Mouse (Mus musculus): Measurements from ENCODE around the gene Wipi2. TPM values are rescaled to one million over a fixed set of nuclear protein-coding genes. Genes with fewer than 3 reads are reported as not detected.
A peak's percentile ranks its signal among the peaks of the same experiment; 100 is the strongest.

The Wipi2 gene
- polyA plus RNA-seq, 1 experiment from 2014 or later = 18.6 TPM

DNA sequence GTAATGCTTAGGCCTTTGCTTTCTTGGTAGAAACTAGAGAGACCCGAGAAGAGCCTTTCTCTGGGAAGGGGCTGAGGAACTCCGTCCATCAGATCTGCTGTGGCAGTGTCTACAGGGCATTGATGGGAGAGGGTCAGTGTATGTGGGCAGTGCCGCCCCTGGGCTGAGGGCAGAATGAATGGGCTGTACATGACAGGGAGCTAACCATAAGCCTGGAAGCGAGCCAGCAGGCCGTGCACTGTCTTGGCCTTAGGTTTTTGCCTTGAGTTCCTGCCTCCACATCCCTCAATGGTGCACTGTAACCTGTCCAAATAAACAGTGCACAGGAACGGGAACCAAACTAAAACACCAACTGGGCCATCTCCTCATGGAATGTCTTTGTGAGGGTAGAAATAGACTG, 30.8 kb upstream of the Wipi2 start:
- ATAC-seq (no peak), DNase-seq (no peak)
- 63% methylated on average over 6 of the region's 6 CpGs for WGBS (ENCODE audit: insufficient replicate concordance)
- H3K9me3 ChIP-seq (ENCODE audit: low read length) = no peaks in the 10 kb centered on the region
- no peak overlapping the region for H3K9ac ChIP-seq (replicated peaks)
- H3K4me2 ChIP-seq (ENCODE audit: low read depth, low read length) = no peak overlapping the region
- H3K27me3 ChIP-seq (ENCODE audit: insufficient read depth, low read length) = no peaks in the 10 kb centered on the region
- H3K4me1 ChIP-seq (ENCODE audit: insufficient read depth) = peaks cover 3% of the 10 kb centered on the region; the same call in 1 of the 2 replicates
- H3K4me3 ChIP-seq (ENCODE audit: low read depth, low read length) = no peak overlapping the region
- H3K27ac ChIP-seq (ENCODE audit: low read depth) = no peak overlapping the region
- TF ChIP-seq EP300 (IDR thresholded peaks at IDR 0.05; ENCODE audit: low read depth) (no peak), CTCF (IDR thresholded peaks at IDR 0.05; ENCODE audit: low read depth) (no peak)
- no peaks in the 10 kb centered on the region for H3K36me3 ChIP-seq (replicated peaks; ENCODE audit: insufficient read depth, low read length)

DNA sequence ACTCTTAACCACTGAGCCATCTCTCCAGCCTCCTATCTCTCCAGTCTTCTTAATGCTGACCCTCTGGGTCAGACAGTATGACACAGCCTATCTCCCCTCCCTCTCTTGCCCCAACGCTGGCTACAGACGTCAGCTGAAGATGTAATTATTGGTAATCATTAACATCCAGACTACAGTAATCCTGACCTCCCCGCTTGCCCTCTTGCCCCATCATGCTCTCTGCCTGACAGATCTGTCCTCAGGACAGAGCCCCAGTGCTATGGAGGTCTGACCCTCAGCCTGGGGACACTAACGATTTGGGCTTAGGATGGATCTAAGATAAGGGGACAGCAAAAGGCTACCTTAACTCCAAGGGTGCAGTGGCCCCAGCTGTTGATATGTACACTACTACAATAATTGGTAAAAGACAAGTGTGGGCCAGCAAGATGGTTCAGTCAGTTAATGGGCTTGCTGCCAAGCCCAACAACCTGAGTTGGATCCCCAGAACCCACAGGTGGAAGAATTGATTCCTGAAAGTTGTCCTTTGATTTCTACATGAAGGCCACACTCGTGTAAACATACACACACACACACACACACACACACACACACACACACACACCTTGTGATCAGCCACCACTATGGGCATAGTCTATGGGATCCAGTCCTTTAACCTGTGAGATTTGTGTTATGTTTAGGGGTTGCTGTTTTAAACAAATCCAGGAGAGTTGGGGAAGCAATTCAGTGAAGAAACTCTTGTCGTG, 29.7 kb upstream of the Wipi2 start:
- H3K9me3 ChIP-seq (ENCODE audit: low read length) = no peaks in the 10 kb centered on the region
- ATAC-seq (peak; percentile 96), DNase-seq (peak; percentile 57)
- H3K27me3 ChIP-seq (ENCODE audit: insufficient read depth, low read length) = no peaks in the 10 kb centered on the region
- peaks cover 3% of the 10 kb centered on the region; the same call in 1 of the 2 replicates for H3K4me1 ChIP-seq (ENCODE audit: insufficient read depth)
- 63% methylated on average over 6 of the region's 6 CpGs for WGBS (ENCODE audit: insufficient replicate concordance)
- TF ChIP-seq CTCF (IDR thresholded peaks at IDR 0.05; ENCODE audit: low read depth) (no peak), EP300 (IDR thresholded peaks at IDR 0.05; ENCODE audit: low read depth) (no peak)
- H3K4me3 ChIP-seq (ENCODE audit: low read depth, low read length) = no peak overlapping the region
- H3K27ac ChIP-seq (ENCODE audit: low read depth) = peak overlapping the region; percentile 56
- no peak overlapping the region for H3K9ac ChIP-seq (replicated peaks)
- no peaks in the 10 kb centered on the region for H3K36me3 ChIP-seq (replicated peaks; ENCODE audit: insufficient read depth, low read length)
- 0 out of 2 replicates have a peak overlapping the region, but pooled peaks have one; percentile 30 for H3K4me2 ChIP-seq (ENCODE audit: low read depth, low read length)

DNA sequence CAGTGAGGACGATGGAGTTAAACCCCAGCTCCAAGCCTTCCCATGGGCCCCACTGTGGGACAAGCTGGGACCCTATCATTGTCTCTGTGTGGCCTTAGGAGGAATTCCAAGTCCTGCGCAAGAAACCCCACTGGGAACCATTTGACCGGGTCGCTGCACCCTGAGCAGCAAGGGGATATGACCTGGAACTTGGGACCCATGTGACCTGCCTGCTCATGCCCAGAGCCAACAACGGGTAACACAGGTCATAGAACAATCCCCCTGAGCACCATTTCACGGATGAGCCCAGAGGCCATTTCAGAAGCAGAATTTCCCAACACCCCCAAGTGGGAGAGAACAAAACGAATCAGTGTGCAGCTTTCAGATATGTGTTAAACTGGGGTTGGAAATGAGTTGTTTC, 23.1 kb upstream of the Wipi2 start:
- ATAC-seq = peak; percentile 66
- no peak overlapping the region for H3K4me2 ChIP-seq (ENCODE audit: low read depth, low read length)
- no peak overlapping the region for H3K9ac ChIP-seq (replicated peaks)
- no peak overlapping the region for H3K4me3 ChIP-seq (ENCODE audit: low read depth, low read length)
- no peaks in the 10 kb centered on the region for H3K36me3 ChIP-seq (replicated peaks; ENCODE audit: insufficient read depth, low read length)
- 65% methylated on average over 7 of the region's 7 CpGs for WGBS (ENCODE audit: insufficient replicate concordance)
- peak overlapping the region; percentile 49 for H3K27ac ChIP-seq (ENCODE audit: low read depth)
- H3K4me1 ChIP-seq (ENCODE audit: insufficient read depth) = peaks cover 13% of the 10 kb centered on the region
- no peak for DNase-seq
- no peak for TF ChIP-seq CTCF (IDR thresholded peaks at IDR 0.05; ENCODE audit: low read depth)
- no peak for TF ChIP-seq EP300 (IDR thresholded peaks at IDR 0.05; ENCODE audit: low read depth)
- peaks cover 12% of the 10 kb centered on the region; the same call in 1 of the 2 replicates for H3K27me3 ChIP-seq (ENCODE audit: insufficient read depth, low read length)
- H3K9me3 ChIP-seq (ENCODE audit: low read length) = no peaks in the 10 kb centered on the region

DNA sequence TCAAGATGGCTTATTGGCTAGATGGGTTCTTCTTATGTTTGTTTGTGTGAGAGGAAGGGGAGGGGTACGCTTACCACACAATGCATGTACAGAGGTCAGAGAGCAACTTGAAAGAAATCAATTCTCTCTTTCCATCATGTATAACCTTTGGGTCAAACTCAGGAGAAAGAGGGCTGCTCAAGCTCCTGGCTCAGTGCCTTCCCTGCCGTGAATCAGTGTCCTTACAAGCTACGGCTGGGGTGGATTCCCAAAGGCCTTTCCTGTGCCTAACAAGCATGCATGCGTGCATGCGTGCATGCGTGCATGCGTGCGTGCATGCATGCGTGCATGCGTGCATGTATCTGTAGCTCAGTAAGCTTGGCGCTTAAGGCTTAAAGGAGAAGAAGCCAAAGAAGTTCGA, 22.2 kb upstream of the Wipi2 start:
- WGBS (ENCODE audit: insufficient replicate concordance) = 78% methylated on average over 12 of the region's 12 CpGs
- no peak for TF ChIP-seq CTCF (IDR thresholded peaks at IDR 0.05; ENCODE audit: low read depth)
- TF ChIP-seq EP300 (IDR thresholded peaks at IDR 0.05; ENCODE audit: low read depth) = no peak
- Histone ChIP-seq H3K27ac (ENCODE audit: low read depth) (0 out of 2 replicates have a peak overlapping the region, but pooled peaks have one; percentile 49), H3K36me3 (replicated peaks; ENCODE audit: insufficient read depth, low read length) (no peaks in the 10 kb centered on the region), H3K9ac (replicated peaks) (no peak overlapping the region), H3K4me1 (ENCODE audit: insufficient read depth) (peaks cover 13% of the 10 kb centered on the region), H3K4me3 (ENCODE audit: low read depth, low read length) (no peak overlapping the region), H3K4me2 (ENCODE audit: low read depth, low read length) (no peak overlapping the region), H3K9me3 (ENCODE audit: low read length) (no peaks in the 10 kb centered on the region), H3K27me3 (ENCODE audit: insufficient read depth, low read length) (peaks cover 16% of the 10 kb centered on the region; the same call in 1 of the 2 replicates)
- ATAC-seq = no peak
- no peak for DNase-seq

DNA sequence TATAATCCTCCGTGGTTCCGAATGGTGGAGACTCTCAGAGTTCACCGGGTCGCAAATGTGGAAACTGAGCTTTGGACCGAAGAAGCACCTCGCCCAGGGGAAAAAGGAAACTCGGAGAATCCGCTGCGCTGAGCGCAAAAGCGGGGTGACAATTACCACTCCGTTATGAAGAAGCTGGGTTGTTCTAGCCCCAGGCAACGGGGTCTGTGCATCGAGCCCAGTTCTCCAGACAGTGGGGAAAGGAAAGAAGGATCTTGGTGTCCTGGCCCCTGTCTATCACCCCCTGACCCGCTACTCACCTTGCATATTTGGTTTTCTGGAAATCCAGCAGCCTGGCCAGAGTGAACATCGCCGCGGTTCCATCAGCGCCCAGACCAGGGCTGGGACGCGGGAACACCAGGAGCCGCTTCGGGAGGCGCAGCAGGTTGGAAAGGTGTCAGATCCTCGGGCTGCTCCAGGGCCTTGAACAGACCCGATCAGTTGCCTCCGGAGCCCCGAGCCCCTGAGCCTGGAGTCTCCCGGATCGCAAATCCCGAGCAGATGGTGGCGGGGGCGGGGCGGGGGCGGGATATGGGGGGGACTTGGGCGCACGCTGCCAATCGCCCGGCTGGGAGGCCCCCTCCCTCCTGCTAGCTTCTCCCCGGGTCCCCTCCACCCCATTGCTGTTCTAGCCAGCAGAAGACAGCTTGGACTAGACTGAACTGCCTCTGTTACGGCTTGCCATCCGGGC, 19.1 kb upstream of the Wipi2 start, which contains the start of gene Mmd2:
Mmd2 (minus strand) TSS at position 542 of the 730 bp plus-strand sequence.
- ATAC-seq = no peak; the same call in 1 of the 2 replicates
- Histone ChIP-seq H3K27me3 (ENCODE audit: insufficient read depth, low read length) (peaks cover 16% of the 10 kb centered on the region; the same call in 1 of the 2 replicates), H3K9me3 (ENCODE audit: low read length) (no peaks in the 10 kb centered on the region), H3K9ac (replicated peaks) (peak within 1 kb of the TSS; percentile 40), H3K27ac (ENCODE audit: low read depth) (no peak within 1 kb of the TSS), H3K4me1 (ENCODE audit: insufficient read depth) (peaks cover 13% of the 10 kb centered on the region), H3K36me3 (replicated peaks; ENCODE audit: insufficient read depth, low read length) (no peaks in the 10 kb centered on the region), H3K4me2 (ENCODE audit: low read depth, low read length) (peak within 1 kb of the TSS; percentile 65), H3K4me3 (ENCODE audit: low read depth, low read length) (peak within 1 kb of the TSS; percentile 53)
- no peak for TF ChIP-seq CTCF (IDR thresholded peaks at IDR 0.05; ENCODE audit: low read depth)
- no peak for TF ChIP-seq EP300 (IDR thresholded peaks at IDR 0.05; ENCODE audit: low read depth)
- DNase-seq = peak; percentile 49
- WGBS (ENCODE audit: insufficient replicate concordance) = 5% methylated on average over 42 of the region's 42 CpGs

DNA sequence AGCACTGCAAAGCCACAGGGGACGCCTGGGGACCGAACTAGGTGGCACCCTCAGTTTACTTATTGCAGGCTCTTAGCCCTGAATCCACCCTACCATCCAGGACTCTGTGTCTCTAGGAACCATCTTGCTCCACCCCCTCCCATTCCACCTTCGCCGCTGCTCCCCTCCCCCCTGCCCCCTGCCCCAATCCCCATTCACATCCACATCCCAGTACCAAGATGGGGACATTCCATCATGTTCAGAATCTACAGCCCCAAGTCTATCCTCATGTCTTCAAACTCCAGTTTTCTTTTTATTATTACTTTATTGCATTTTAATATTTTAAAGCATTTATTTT, 18.5 kb upstream of the Wipi2 start:
- Histone ChIP-seq H3K9me3 (ENCODE audit: low read length) (no peaks in the 10 kb centered on the region), H3K9ac (replicated peaks) (peak overlapping the region; percentile 40; the same call in 1 of the 2 replicates), H3K36me3 (replicated peaks; ENCODE audit: insufficient read depth, low read length) (no peaks in the 10 kb centered on the region), H3K4me3 (ENCODE audit: low read depth, low read length) (peak overlapping the region; percentile 53), H3K4me2 (ENCODE audit: low read depth, low read length) (peak overlapping the region; percentile 65), H3K27ac (ENCODE audit: low read depth) (no peak overlapping the region), H3K4me1 (ENCODE audit: insufficient read depth) (peaks cover 13% of the 10 kb centered on the region), H3K27me3 (ENCODE audit: insufficient read depth, low read length) (peaks cover 16% of the 10 kb centered on the region; the same call in 1 of the 2 replicates)
- no peak for DNase-seq
- ATAC-seq = no peak
- 22% methylated on average over 4 of the region's 4 CpGs for WGBS (ENCODE audit: insufficient replicate concordance)
- TF ChIP-seq EP300 (IDR thresholded peaks at IDR 0.05; ENCODE audit: low read depth) (no peak), CTCF (IDR thresholded peaks at IDR 0.05; ENCODE audit: low read depth) (no peak)

Measured in liver, postnatal 0 days (tissue).